Mouse (Mus musculus) forebrain, embryonic 16.5 days (tissue): ENCODE measurements at regions not wholly inside any gene's neighbourhood (a gene's known extent, or its start where the extent isn't known, plus 50 kb on each side); places are given as distances from the start of the nearest gene placed in this dataset.

ENCODE experiments used
- ATAC-seq: fragments of 200-750 bp; cut with Nextera tagmentation; 2 replicates; pipeline ENCODE4 v1.8.0; 2017; ENCODE audit warnings: mild to moderate bottlenecking, moderate library complexity
- H3K27ac ChIP-seq: fragments of 300-500 bp; sonication (generic); 2 replicates; pipeline ENCODE4 v1.5.1; 2014; ENCODE audit warnings: low read length, control low read depth
- H3K27me3 ChIP-seq: fragments of 300-500 bp; sonication (generic); replicated peaks from 2 replicates; pipeline ENCODE4 v1.6.1; 2014; ENCODE audit warnings: low read length; ENCODE audit not compliant: control insufficient read depth, insufficient read depth
- H3K36me3 ChIP-seq: fragments of 300-500 bp; sonication (generic); 2 replicates; pipeline ENCODE4 v1.6.1; 2014; ENCODE audit not compliant: control insufficient read depth, insufficient read depth
- H3K4me1 ChIP-seq: fragments of 300-500 bp; sonication (generic); replicated peaks from 2 replicates; pipeline ENCODE4 v1.6.1; 2014; ENCODE audit warnings: low read length; ENCODE audit not compliant: control insufficient read depth, insufficient read depth
- H3K4me2 ChIP-seq: fragments of 300-500 bp; sonication (generic); 2 replicates; pipeline ENCODE4 v1.6.1; 2014; ENCODE audit warnings: mild to moderate bottlenecking, low read length, control low read depth
- H3K4me3 ChIP-seq: fragments of 300-500 bp; sonication (generic); replicated peaks from 2 replicates; pipeline ENCODE4 v1.5.1; 2014; ENCODE audit warnings: mild to moderate bottlenecking, low read length, control low read depth
- H3K9ac ChIP-seq: fragments of 300-500 bp; sonication (generic); replicated peaks from 2 replicates; pipeline ENCODE4 v1.6.1; 2014; ENCODE audit warnings: low read depth, low read length, control low read depth
- H3K9me3 ChIP-seq: fragments of 300-500 bp; sonication (generic); 2 replicates; pipeline ENCODE4 v1.6.1; 2016; ENCODE audit warnings: low read length; ENCODE audit not compliant: control insufficient read depth
- WGBS: fragments of 180-500 bp; shearing (Covaris S2); extraction: QIAGEN DNeasy Blood & Tissue Kit; methylation state at CpG from one replicate; pipeline ENCODE4 v1.1.7; 2014; 5-methylcytosine and 5-hydroxymethylcytosine counted together

DNA sequence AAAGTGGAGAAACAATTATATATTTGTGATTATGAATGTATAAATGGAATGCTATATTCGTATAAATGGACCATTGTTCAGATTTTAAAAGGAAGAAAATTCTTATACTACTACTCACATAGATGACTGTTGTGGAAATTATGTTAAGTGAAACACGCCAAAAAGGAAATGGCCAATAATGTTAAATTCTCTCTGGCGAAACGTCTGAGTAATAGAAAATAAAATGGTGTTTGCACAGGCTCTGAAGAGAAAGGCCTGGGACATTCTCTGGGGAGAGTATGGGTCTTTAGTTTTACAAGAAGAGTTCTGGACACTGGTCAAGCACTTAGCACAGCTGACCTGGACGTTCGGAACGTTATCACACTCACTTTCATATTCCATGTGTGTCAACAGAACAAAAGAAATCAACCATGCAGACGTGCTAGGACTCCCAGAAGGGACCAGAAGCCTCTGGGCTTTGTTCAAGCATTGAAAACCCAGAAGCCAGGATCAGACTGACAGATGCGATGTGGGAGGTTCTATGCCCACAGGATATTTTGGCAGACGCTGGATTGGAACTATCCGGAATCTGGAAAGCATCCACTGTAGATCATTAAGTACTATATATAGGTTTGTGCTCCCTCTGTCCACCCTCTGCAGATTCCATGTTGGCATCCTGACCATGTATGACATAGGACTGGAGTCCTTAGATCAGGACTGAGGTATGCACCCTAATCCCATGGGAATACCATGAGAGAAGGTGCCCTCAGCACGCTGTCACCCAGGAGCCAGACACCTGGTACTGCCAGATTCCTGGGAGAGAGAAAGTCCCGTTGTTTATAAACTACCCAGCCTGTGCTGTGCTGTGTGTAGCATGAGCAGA is 178.0 kb upstream of the Foxn2 start:
- WGBS = 63% methylated on average over 13 of the region's 13 CpGs
- ATAC-seq = peak; percentile 31; the same call in 1 of the 2 replicates
- peaks cover 4% of the 10 kb centered on the region; the same call in 1 of the 2 replicates for H3K4me1 ChIP-seq

GRCm38 (mm10) chr17:88265291-88265690 is 175.2 kb upstream of the Foxn2 start:
- Histone ChIP-seq H3K9ac (no peak overlapping the region), H3K36me3 (no peaks in the 10 kb centered on the region), H3K4me2 (no peak overlapping the region), H3K4me1 (0 out of 2 replicates have a peak, but pooled peaks cover 4% of the 10 kb centered on the region), H3K27me3 (no peaks in the 10 kb centered on the region), H3K27ac (no peak overlapping the region), H3K9me3 (peaks cover 8% of the 10 kb centered on the region; the same call in 1 of the 2 replicates), H3K4me3 (no peak overlapping the region)
- WGBS = 83% methylated on average over 13 of the region's 13 CpGs
- ATAC-seq = no peak

More for the DNA sequence above, 178.0 kb upstream of the Foxn2 start:
- H3K9ac ChIP-seq = no peak overlapping the region
- H3K9me3 ChIP-seq = peaks cover 6% of the 10 kb centered on the region; the same call in 1 of the 2 replicates
- H3K27me3 ChIP-seq = no peaks in the 10 kb centered on the region
- H3K27ac ChIP-seq = no peak overlapping the region
- no peak overlapping the region for H3K4me2 ChIP-seq
- H3K36me3 ChIP-seq = no peaks in the 10 kb centered on the region
- H3K4me3 ChIP-seq = no peak overlapping the region

GRCm38 (mm10) chr17:88268216-88268615 is 172.3 kb upstream of the Foxn2 start:
- no peak overlapping the region for H3K4me3 ChIP-seq
- no peaks in the 10 kb centered on the region for H3K27me3 ChIP-seq
- peaks cover 8% of the 10 kb centered on the region; the same call in 1 of the 2 replicates for H3K9me3 ChIP-seq
- 87% methylated on average over 8 of the region's 8 CpGs for WGBS
- no peak overlapping the region for H3K27ac ChIP-seq
- H3K36me3 ChIP-seq = no peaks in the 10 kb centered on the region
- no peak overlapping the region for H3K4me2 ChIP-seq
- ATAC-seq = no peak
- no peak overlapping the region for H3K9ac ChIP-seq
- H3K4me1 ChIP-seq = no peaks in the 10 kb centered on the region

DNA sequence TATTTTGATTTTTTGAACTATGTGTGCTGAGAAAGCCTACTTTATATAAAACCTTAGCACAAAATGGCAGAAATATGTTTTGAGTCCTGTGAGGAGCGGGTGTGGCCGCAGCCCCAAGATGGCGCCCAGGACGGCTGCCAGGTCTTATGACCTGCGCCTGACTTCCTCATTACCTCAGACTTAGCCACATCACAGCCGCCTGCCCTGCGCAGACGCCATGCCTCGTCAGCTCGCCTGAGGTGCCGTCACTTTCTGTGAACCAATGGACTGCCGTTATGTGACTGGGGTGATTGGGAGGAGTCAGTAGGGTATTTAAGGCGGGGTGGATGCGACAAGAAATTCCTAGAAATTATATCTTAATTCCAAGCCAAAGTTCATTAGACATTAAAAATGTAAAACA is 171.7 kb upstream of the Foxn2 start:
- H3K36me3 ChIP-seq = no peaks in the 10 kb centered on the region
- no peak overlapping the region for H3K27ac ChIP-seq
- peaks cover 8% of the 10 kb centered on the region; the same call in 1 of the 2 replicates for H3K9me3 ChIP-seq
- ATAC-seq = no peak
- WGBS = 98% methylated on average over 14 of the region's 14 CpGs
- H3K9ac ChIP-seq = no peak overlapping the region
- H3K4me1 ChIP-seq = no peaks in the 10 kb centered on the region
- no peak overlapping the region for H3K4me3 ChIP-seq
- no peaks in the 10 kb centered on the region for H3K27me3 ChIP-seq
- no peak overlapping the region for H3K4me2 ChIP-seq

DNA sequence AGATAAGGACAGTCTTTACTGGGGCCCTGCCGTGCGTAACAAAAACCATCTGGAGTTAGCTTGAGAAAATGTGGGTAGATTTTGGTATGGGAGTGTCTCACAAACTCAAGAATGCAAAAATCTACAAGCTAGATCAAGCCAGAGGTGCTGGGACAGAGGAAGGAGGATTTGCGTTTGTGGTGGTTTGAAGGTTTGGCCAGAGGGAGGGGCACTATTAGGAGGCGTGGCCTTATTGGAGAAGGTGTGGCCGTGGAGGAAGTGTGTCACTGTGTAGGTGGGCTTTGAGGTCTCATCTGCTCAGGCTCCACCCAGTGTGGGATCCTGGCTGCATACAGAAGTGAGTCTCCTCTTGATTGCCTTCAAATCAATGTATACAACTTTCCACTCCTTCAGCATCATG is 169.6 kb upstream of the Foxn2 start:
- Histone ChIP-seq H3K27me3 (no peaks in the 10 kb centered on the region), H3K4me3 (no peak overlapping the region), H3K9ac (no peak overlapping the region), H3K9me3 (peaks cover 8% of the 10 kb centered on the region; the same call in 1 of the 2 replicates), H3K4me1 (peaks cover 16% of the 10 kb centered on the region), H3K4me2 (no peak overlapping the region), H3K27ac (no peak overlapping the region), H3K36me3 (no peaks in the 10 kb centered on the region)
- ATAC-seq = no peak
- WGBS = 89% methylated on average over 5 of the region's 5 CpGs

- H3K27me3 ChIP-seq = no peaks in the 10 kb centered on the region
- WGBS = 94% methylated on average over 5 of the region's 5 CpGs
- no peak overlapping the region for H3K4me2 ChIP-seq
- peaks cover 16% of the 10 kb centered on the region for H3K4me1 ChIP-seq
- no peaks in the 10 kb centered on the region for H3K36me3 ChIP-seq
- H3K4me3 ChIP-seq = no peak overlapping the region
- H3K9ac ChIP-seq = no peak overlapping the region
- ATAC-seq = no peak
- H3K27ac ChIP-seq = no peak overlapping the region
- peaks cover 6% of the 10 kb centered on the region; the same call in 1 of the 2 replicates for H3K9me3 ChIP-seq
These were observed 168.3 kb upstream of the Foxn2 start for GRCm38 (mm10) chr17:88272161-88272560.

- Histone ChIP-seq H3K4me1 (peaks cover 16% of the 10 kb centered on the region), H3K27ac (no peak overlapping the region), H3K36me3 (no peaks in the 10 kb centered on the region), H3K4me3 (no peak overlapping the region), H3K9ac (no peak overlapping the region), H3K9me3 (no peaks in the 10 kb centered on the region), H3K27me3 (no peaks in the 10 kb centered on the region), H3K4me2 (no peak overlapping the region)
- WGBS = 93% methylated on average over 9 of the region's 9 CpGs
- ATAC-seq = no peak
These were observed 167.0 kb upstream of the Foxn2 start for GRCm38 (mm10) chr17:88273520-88273919.

DNA sequence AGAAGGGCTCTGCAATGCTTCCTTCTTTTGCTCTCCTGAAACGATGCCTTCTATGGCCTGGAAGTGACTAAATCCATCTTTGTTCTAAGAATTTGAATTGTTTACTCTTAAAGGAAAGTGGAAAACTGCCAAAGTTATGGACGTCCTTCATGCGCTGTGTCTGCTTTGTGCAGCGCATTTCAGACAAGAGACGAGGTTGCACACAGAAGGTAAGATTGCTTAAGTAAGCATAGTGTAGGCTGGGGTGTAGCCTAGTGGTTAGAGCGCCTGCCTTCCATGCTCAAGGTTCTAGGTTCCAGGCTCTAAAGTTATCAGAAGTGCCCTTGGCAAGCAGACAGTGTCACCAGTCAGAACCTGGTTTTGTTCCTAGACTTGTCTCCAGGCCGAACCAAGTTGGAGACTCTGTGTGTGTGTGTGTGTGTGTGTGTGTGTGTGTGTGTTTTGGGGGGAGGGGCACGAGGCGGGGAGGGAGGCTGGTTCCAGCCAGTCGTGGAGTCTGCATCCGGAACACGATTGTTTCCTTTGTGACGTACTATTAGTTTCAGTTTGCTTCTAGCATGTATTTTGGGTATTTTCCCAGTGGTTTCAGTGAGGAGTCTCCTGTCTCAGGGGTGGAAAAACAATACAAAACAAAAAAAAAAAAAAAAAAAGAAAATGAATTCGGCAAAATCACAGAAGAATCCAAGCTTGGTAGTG is 166.4 kb upstream of the Foxn2 start:
- Histone ChIP-seq H3K4me1 (peaks cover 16% of the 10 kb centered on the region), H3K9ac (0 out of 2 replicates have a peak overlapping the region, but pooled peaks have one; percentile 23), H3K27me3 (no peaks in the 10 kb centered on the region), H3K9me3 (no peaks in the 10 kb centered on the region), H3K4me2 (peak overlapping the region; percentile 27), H3K4me3 (no peak overlapping the region), H3K27ac (peak overlapping the region; percentile 67), H3K36me3 (no peaks in the 10 kb centered on the region)
- ATAC-seq = peak; percentile 51; the same call in 1 of the 2 replicates
- WGBS = 48% methylated on average over 14 of the region's 14 CpGs

- H3K4me2 ChIP-seq = peak overlapping the region; percentile 27
- peak; percentile 85 for ATAC-seq
These were observed 165.6 kb upstream of the Foxn2 start for GRCm38 (mm10) chr17:88274720-88275433.

More at GRCm38 (mm10) chr17:88274720-88275433, 165.6 kb upstream of the Foxn2 start:
- peaks cover 16% of the 10 kb centered on the region for H3K4me1 ChIP-seq
- H3K9ac ChIP-seq = no peak overlapping the region
- H3K4me3 ChIP-seq = no peak overlapping the region
- no peaks in the 10 kb centered on the region for H3K9me3 ChIP-seq
- H3K27me3 ChIP-seq = no peaks in the 10 kb centered on the region
- H3K27ac ChIP-seq = peak overlapping the region; percentile 67
- H3K36me3 ChIP-seq = no peaks in the 10 kb centered on the region
- 12% methylated on average over 6 of the region's 6 CpGs for WGBS
